Mouse (Mus musculus) liver, embryonic 14.5 days (tissue): ENCODE measurements around the gene Ccm2.

ENCODE experiments used
- CTCF ChIP-seq: IDR thresholded peaks from 2 replicates; pipeline ENCODE4 v1.5.1; 2016; ENCODE audit warnings: antibody characterized with exemption, low read depth, control low read depth
- EP300 ChIP-seq: IDR thresholded peaks from 2 replicates; pipeline ENCODE4 v1.6.1; 2016; ENCODE audit warnings: antibody characterized with exemption, low read depth

DNA sequence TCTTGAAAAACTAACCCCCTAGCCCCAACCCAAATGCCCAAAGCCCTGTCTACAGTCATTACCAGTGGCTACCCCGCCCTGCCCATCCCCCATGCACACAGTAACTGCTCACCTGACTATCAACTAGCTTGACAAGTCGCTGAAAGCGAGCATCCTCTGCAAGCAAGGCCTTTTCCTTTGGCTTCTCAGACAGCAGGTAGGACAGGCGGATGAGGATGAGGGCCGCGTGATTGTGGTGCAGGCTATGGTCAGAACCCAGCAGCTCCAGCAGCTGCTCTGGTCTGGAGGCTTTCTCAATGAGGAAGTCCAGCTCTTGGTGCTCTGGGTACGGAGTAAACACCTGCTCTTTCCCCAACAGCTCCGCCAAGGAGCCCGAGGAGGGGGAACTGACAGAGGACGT is 77.0 kb downstream of the Ccm2 start:
- no peak for TF ChIP-seq CTCF
- no peak for TF ChIP-seq EP300
